Mouse (Mus musculus): Measurements from ENCODE around the gene Figla. TPM values are rescaled to one million over a fixed set of nuclear protein-coding genes. Genes with fewer than 3 reads are reported as not detected.

Figla gene
- polyA plus RNA-seq, 1 experiment, result not detected

GRCm38 (mm10) chr6:86028601-86029322 lies 12.8 kb downstream of the Figla start, which contains the start of gene Add2:
TSS of gene Add2 (plus strand) at chr6:86028681.
- Histone ChIP-seq H3K27ac (ENCODE audit: insufficient read depth, low read depth, low read length) (no peak within 1 kb of the TSS), H3K4me3 (ENCODE audit: insufficient read depth, low read length) (no peak within 1 kb of the TSS), H3K4me1 (ENCODE audit: control insufficient read depth, insufficient read depth, low read length) (no peaks in the 10 kb centered on the region)
- TF ChIP-seq CTCF (IDR thresholded peaks at IDR 0.05; ENCODE audit: low read depth, low read length) (no peak), POLR2A (IDR thresholded peaks at IDR 0.05; ENCODE audit: borderline replicate concordance, low read depth, low read length) (no peak)

- Histone ChIP-seq H3K4me1 (ENCODE audit: control insufficient read depth, insufficient read depth, low read length) (no peaks in the 10 kb centered on the region), H3K27ac (ENCODE audit: insufficient read depth, low read depth, low read length) (no peak overlapping the region), H3K4me3 (ENCODE audit: insufficient read depth, low read length) (no peak overlapping the region)
- TF ChIP-seq POLR2A (IDR thresholded peaks at IDR 0.05; ENCODE audit: borderline replicate concordance, low read depth, low read length), result no peak
- TF ChIP-seq CTCF (IDR thresholded peaks at IDR 0.05; ENCODE audit: low read depth, low read length), result no peak
Measured at GRCm38 (mm10) chr6:86029323-86029713, 13.3 kb downstream of the Figla start.

- Histone ChIP-seq H3K4me1 (ENCODE audit: control insufficient read depth, insufficient read depth, low read length) (no peaks in the 10 kb centered on the region), H3K4me3 (ENCODE audit: insufficient read depth, low read length) (no peak overlapping the region), H3K27ac (ENCODE audit: insufficient read depth, low read depth, low read length) (no peak overlapping the region)
- TF ChIP-seq CTCF (IDR thresholded peaks at IDR 0.05; ENCODE audit: low read depth, low read length) (no peak), POLR2A (IDR thresholded peaks at IDR 0.05; ENCODE audit: borderline replicate concordance, low read depth, low read length) (no peak)
Measured at GRCm38 (mm10) chr6:86031527-86031926, 15.6 kb downstream of the Figla start.

GRCm38 (mm10) chr6:86033635-86034034 lies 17.7 kb downstream of the Figla start:
- no peak for TF ChIP-seq CTCF (IDR thresholded peaks at IDR 0.05; ENCODE audit: low read depth, low read length)
- no peak for TF ChIP-seq POLR2A (IDR thresholded peaks at IDR 0.05; ENCODE audit: borderline replicate concordance, low read depth, low read length)
- no peaks in the 10 kb centered on the region for H3K4me1 ChIP-seq (ENCODE audit: control insufficient read depth, insufficient read depth, low read length)
- H3K27ac ChIP-seq (ENCODE audit: insufficient read depth, low read depth, low read length), result no peak overlapping the region
- H3K4me3 ChIP-seq (ENCODE audit: insufficient read depth, low read length), result no peak overlapping the region

GRCm38 (mm10) chr6:86038901-86039300 lies 22.9 kb downstream of the Figla start:
- no peak for TF ChIP-seq POLR2A (IDR thresholded peaks at IDR 0.05; ENCODE audit: borderline replicate concordance, low read depth, low read length)
- no peaks in the 10 kb centered on the region for H3K4me1 ChIP-seq (ENCODE audit: control insufficient read depth, insufficient read depth, low read length)
- no peak overlapping the region for H3K27ac ChIP-seq (ENCODE audit: insufficient read depth, low read depth, low read length)
- no peak overlapping the region for H3K4me3 ChIP-seq (ENCODE audit: insufficient read depth, low read length)

- no peak for TF ChIP-seq POLR2A (IDR thresholded peaks at IDR 0.05; ENCODE audit: borderline replicate concordance, low read depth, low read length)
- TF ChIP-seq CTCF (IDR thresholded peaks at IDR 0.05; ENCODE audit: low read depth, low read length), result no peak
- H3K4me1 ChIP-seq (ENCODE audit: control insufficient read depth, insufficient read depth, low read length), result no peaks in the 10 kb centered on the region
- no peak overlapping the region for H3K27ac ChIP-seq (ENCODE audit: insufficient read depth, low read depth, low read length)
- H3K4me3 ChIP-seq (ENCODE audit: insufficient read depth, low read length), result no peak overlapping the region
Measured at GRCm38 (mm10) chr6:86040140-86040539, 24.2 kb downstream of the Figla start.

GRCm38 (mm10) chr6:86047510-86047909 lies 31.5 kb downstream of the Figla start:
- H3K4me1 ChIP-seq (ENCODE audit: control insufficient read depth, insufficient read depth, low read length), result no peaks in the 10 kb centered on the region
- no peak overlapping the region for H3K27ac ChIP-seq (ENCODE audit: insufficient read depth, low read depth, low read length)

GRCm38 (mm10) chr6:86048509-86048908 lies 32.5 kb downstream of the Figla start:
- TF ChIP-seq POLR2A (IDR thresholded peaks at IDR 0.05; ENCODE audit: borderline replicate concordance, low read depth, low read length) (no peak), CTCF (IDR thresholded peaks at IDR 0.05; ENCODE audit: low read depth, low read length) (no peak)
- Histone ChIP-seq H3K27ac (ENCODE audit: insufficient read depth, low read depth, low read length) (no peak overlapping the region), H3K4me3 (ENCODE audit: insufficient read depth, low read length) (no peak overlapping the region), H3K4me1 (ENCODE audit: control insufficient read depth, insufficient read depth, low read length) (no peaks in the 10 kb centered on the region)

More at GRCm38 (mm10) chr6:86047510-86047909, 31.5 kb downstream of the Figla start:
- H3K4me3 ChIP-seq (ENCODE audit: insufficient read depth, low read length), result no peak overlapping the region
- no peak for TF ChIP-seq POLR2A (IDR thresholded peaks at IDR 0.05; ENCODE audit: borderline replicate concordance, low read depth, low read length)
- no peak for TF ChIP-seq CTCF (IDR thresholded peaks at IDR 0.05; ENCODE audit: low read depth, low read length)

- Histone ChIP-seq H3K4me3 (ENCODE audit: insufficient read depth, low read length) (no peak overlapping the region), H3K27ac (ENCODE audit: insufficient read depth, low read depth, low read length) (no peak overlapping the region), H3K4me1 (ENCODE audit: control insufficient read depth, insufficient read depth, low read length) (no peaks in the 10 kb centered on the region)
- TF ChIP-seq POLR2A (IDR thresholded peaks at IDR 0.05; ENCODE audit: borderline replicate concordance, low read depth, low read length), result no peak
- TF ChIP-seq CTCF (IDR thresholded peaks at IDR 0.05; ENCODE audit: low read depth, low read length), result no peak
Measured at GRCm38 (mm10) chr6:86050586-86051268, 34.8 kb downstream of the Figla start.

GRCm38 (mm10) chr6:86052032-86052459 lies 36.1 kb downstream of the Figla start:
- Histone ChIP-seq H3K4me1 (ENCODE audit: control insufficient read depth, insufficient read depth, low read length) (no peaks in the 10 kb centered on the region), H3K27ac (ENCODE audit: insufficient read depth, low read depth, low read length) (no peak overlapping the region), H3K4me3 (ENCODE audit: insufficient read depth, low read length) (no peak overlapping the region)
- TF ChIP-seq CTCF (IDR thresholded peaks at IDR 0.05; ENCODE audit: low read depth, low read length) (no peak), POLR2A (IDR thresholded peaks at IDR 0.05; ENCODE audit: borderline replicate concordance, low read depth, low read length) (no peak)
